Mouse (Mus musculus): ENCODE results near the gene Awat2.
"Not testable (repeated sequence)": the region's sequence is repeated elsewhere in the genome, so short reads cannot be mapped to it uniquely, and the experiment has no call there.

The Awat2 gene

DNA sequence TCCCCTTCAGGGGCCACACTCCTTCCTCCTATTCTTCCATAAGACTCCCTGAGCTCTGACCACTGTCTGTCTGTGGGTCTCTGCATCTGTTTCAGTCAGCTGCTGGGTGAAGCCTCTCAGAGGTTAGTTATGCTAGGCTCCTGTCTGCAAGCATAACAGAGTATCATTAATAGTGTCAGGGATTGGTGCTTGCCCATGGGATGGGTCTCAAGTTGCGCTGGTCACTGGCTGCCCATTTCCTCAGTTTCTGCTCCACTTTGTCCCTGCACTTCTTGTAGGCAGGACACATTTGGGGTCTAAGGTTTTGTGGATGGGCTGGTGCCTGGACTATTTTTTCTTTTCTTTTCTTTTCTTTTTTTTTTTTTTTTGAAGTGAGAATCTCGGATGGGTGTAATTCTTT lies at the start of gene Awat2:
TSS of gene Awat2 (minus strand) at position 101 of the 400 bp plus-strand sequence.
- DNase-seq: not testable (repeated sequence)

DNA sequence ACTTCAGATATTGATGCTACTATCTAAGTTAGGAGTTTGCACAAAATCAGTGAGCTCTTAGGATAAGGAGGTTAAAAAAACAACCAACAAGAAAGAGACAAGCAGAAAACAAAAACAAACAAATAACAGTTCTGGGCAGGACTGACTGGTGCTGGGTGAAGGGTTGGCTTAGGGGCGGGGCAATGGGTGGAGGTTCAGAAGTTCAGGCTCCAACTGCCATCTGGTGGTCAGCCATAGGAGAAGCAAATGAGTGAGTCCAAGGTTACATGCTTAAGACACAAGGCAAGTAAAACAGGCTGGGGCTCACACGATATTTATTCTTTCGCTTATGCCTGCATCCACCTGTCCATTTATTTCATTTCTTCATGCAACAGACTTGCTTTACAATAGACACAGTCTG lies 37.8 kb upstream of the Awat2 start:
- DNase-seq: peak; percentile 50 to 75

DNA sequence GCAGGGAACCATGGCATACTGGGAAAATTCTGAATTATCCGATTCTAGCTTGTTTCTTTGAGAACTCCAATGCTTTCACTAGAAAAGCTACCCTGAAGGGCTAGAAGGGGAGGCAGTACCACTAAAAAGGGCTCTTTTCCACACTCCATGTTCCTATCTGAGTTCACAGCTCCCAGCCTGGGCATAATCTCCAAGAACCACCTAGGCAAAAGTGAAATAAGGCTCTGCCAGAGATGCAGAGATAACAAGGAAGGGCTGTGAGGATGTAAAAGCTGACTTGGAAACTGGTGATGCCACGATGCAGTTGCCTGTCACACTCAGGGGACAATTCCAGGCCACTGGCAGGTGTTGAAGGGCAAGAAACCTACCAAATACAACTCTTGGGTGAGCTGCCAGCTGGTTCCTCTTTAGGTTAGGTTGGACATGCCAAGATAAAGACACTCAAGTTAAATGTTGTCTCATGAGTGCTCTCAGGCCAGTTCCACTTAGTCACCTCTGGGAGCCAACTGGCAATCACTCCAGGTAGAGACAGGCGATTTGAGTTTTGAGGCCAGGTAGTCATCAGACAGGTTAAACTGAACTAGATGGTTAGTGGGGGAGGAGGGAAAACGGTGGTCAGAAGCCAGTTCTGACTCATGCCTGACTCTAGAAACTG lies 33.2 kb upstream of the Awat2 start:
- no peak for DNase-seq

DNA sequence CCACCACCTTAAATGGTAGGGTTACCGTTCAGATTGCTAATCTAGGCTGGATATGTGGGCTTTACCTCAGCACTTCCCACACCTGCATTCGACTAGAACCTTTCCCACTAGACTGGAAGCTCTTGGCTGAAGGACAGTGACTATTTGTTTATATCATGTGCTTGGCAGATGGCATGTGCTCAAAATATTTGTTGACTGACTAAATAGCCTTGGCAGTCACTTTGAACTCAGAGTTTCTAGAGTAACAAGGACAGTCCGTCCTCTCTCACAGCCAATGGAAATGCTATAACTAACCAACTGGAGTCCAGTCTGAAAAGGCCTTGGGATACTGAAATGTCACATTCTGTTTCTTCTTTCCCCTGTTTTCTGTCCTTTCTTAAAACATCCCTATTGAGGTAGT lies 29.0 kb upstream of the Awat2 start:
- DNase-seq: no peak

DNA sequence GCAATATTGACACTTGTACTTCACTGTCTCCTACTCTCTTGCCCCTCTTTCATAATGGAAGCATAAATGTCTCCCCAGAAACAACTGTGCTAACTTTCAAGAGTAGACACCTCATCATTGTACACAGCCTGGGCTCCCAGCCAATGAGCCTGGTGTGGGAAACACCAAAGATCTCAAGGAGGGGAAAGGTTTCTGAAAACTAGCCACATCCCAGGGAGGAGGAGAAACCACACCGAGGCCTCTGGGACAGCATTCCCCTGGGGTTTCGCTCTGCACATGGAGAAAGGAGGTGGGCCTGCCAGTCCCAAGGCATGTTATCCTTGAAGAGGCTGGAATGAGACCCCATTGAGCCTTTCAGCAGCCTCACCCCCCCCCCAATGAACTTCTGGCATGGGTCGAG lies 27.6 kb upstream of the Awat2 start:
- DNase-seq: no peak

DNA sequence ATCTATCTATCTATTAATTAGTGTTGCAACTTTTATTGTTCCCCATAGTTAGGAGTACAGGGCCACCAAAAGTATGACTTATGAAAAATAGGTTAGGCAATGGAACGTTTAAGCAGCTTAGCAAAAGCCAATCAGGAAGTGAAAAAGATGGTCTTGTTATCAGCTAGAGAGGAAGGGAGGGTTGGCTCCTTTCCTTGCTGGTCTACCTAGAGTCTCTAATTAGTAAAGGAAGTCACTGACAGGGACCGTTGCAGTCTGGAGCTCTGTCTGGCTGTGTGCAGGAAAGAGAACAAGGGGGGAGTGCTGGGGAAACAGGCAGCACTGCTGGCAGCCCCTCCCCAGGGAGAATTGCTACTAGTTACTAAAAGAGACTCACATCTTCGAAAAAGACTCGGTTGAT lies 25.5 kb upstream of the Awat2 start:
- DNase-seq: no peak

DNA sequence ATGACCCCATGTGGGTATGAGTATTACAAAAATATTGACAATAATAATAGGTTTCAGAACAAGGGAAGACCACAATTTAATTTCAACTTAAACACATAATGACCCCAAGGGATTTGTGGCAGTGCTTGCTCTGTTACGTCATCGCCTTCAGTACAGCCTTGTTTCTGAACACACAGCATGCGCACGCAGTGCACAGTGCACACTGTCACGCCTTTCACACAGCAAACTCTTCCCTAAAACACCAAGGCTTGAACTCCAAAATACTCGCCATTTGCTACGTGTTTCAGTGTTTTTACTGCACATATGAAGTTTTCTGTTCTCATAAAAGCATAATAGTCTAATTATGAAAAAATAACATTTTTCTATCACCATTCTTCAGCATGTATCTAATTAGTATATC lies 1.0 kb upstream of the Awat2 start:
- DNase-seq: no peak

DNA sequence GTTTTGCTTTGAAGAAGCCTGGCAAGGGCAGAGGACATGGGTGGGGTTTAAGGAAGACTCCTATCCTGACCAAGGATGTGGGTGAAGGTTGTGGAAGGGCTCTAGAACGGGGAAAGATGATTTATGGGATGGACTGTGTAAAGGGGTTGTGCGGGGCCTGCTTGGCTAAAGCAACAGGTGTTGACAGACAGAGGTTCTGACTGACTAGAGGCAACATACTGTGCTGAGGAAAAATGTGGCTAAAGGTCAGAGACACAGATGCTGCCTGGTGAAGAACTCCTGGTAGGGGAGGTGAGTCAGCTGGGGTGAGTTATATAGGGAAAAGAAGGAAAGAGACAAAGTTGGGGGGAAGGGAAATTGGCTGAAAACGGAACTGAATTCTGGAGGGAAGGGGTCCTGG lies 10.2 kb downstream of the Awat2 start:
- no peak for DNase-seq

DNA sequence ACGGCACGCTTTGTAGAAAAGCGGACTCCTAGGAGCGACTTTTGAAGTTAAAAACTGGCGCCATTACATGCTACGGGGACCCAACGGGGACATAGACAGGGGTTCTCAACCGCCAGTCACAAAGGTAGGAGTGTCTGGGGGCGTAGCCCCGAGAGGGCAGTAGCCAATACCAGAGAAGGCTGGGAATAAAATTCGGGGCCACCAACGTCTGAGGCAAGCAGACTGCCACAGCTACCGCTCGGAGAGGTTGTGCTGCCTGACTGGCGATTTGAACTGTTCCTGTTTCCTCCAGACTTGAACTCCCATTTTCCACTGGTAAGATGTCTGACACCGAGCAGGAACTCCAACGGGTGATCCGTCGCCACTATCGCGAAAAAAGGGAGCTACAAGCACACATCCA lies 13.8 kb downstream of the Awat2 start, which contains the start of gene Otud6a:
TSS of gene Otud6a (plus strand) at position 321 of the 400 bp plus-strand sequence.
- no peak for DNase-seq

DNA sequence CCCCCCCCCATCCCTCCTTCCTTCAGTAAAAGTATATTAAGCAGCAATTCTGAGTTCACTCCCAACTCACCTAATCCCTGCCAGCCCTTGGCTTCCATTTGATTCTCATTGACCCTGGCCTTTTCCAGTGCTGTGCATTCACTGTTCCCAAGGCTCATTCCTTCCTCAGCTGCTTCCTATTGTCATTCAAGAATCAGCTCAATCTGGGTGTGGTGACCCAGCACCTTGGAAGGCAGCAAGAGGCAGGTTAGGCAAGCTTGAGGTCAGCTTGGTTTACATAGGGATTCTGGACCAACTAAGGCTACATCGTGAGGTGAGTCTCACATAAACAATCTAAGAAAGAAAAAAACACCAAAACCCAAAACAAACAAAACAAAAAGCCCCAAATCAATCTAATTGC lies 33.3 kb downstream of the Awat2 start:
- DNase-seq: no peak

DNA sequence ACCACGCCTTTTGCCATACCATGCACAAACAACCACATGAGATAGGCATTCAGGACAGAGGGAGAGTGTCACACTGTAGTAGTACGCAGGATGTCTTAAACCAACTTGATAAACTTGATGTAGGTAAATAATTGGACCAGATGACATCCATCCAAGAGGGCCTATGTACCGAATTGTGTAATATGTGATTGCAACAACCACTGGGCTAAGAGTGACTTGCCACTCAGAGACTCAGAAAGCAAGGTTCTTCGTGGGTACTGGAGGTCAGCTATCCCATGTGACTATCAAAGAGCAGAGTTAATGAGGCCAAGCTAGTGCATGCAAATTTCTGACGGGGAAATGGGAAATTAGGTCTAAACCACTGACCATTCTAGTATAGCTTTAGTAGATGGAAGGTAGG lies 40.9 kb downstream of the Awat2 start:
- DNase-seq: no peak

DNA sequence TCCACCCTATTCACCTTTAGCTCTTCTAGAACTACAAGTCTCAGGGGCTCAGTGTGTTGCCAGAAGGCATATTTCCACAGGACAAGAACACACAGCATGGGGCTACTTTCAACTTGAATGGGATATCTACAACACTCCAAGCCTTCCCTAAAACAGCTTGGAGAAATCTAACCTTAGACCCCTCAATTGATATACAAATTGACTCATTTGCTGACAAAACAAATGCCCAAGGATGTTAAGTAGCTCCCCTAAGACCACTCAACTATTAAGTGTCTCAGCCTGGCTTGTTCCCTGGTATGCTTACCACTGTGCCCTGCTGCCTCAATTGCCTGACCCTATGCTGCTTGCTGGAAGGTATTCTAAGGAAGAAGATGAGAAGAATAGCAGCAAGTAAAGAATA lies 41.6 kb downstream of the Awat2 start:
- no peak for DNase-seq

DNA sequence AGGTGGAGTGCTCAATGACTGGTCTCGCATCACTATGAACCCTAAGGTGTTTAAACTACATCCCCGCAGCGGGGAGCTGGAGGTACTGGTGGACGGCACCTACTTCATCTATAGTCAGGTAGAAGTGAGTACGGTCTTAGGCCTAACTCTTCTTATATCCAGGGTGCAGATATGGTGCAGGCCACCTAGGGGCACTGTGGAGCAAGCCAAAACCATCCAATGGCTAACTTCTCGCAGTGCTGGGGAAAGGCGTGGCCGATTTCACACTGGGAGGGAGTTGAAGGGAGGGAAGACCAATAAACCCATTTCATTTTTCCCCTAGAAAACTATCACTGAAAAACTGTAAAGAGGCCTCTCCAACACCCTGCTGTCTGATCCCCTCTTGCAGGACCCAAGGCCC lies 47.5 kb downstream of the Awat2 start:
- no peak for DNase-seq

DNA sequence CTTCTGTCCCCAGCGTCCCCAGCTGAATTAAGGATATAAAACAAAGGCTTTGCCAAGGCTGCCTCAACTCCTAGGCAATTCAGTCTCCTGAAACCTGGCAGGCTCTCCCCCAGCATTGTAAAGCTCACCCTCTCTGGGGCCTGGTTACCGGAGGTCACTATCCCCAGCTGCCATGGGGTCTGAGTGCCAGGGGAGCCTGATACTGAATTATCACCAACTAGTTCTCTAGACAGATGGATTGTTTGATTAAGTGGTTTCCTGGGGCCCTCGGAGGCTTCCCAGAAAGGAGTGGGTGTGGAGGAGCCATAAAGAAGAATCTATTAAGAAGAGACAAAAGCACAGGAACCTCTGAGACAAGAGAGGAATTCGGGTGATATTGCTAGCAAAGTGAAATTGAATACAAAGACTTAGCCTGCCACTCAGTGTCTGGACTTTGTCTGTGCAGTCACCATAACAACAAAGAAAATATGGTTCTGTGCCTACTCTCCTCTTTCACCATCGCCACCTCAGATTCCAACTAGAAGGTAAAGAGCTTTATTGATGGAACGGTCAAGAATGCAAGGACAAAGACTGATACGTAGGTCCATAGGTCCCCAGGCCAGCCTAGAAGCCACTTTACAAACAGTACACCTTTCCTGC lies 48.2 kb downstream of the Awat2 start:
- no peak for DNase-seq

DNA sequence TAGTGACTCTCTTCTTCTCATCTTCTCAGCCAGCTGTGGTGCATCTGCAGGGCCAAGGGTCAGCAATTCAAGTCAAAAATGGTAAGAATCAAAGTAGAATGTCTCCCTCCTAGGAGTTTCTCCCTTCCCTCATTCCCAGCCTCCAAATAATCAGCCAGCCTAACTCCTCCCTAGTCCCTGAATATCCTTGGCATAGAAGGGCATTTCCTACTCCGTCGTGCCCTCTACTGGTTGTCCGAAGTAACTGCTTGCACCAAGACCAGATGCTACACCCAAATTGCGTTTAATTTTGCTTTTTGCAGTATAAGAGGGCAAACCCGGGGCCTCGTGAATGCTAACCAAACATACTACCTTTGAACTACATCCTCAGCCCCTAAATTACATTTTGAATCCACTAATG lies 50.2 kb downstream of the Awat2 start:
- peak; percentile 25 to 52 for DNase-seq

DNA sequence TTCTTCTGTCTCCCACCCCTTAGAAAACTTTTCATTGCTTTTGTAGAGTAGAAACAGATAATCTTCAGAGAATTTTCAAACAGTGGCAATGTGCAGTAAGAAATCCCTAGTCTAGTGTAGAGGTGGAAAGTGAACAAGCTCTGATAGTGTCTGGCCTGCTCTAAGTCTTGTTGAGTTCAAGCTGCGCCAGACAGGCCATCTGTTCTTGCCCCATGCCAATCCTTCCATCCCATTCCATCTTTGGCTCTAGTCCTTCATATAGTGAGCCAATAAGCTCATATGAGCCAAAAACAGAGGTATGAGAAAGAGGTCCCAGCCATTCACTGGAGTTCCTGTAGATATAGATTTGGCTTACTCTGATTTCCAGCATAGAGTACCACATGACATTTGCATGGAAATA lies 52.6 kb downstream of the Awat2 start:
- peak; percentile 56 to 66 for DNase-seq

DNA sequence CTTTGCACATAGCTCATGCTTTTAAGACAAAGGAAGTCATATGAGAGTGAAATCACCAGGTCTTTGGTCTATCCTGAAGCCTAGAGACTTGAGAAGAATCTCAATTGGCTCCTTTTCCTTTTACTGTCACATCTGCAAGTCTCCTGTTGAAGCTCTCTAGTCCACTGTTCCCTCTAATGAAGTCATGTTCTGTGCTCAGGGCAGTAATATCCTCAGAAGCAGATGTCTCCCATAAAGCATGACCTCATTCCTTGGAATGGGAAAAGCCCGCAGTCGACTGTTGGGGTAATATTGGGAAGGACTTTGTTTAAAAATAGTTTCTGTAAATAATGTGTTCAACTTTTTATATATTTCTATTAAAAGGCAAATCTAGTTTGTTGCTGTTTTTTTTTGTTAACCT lies 85.5 kb downstream of the Awat2 start:
- no peak for DNase-seq
